Mouse (Mus musculus): Measurements from ENCODE around the gene Zfp282. TPM values are rescaled to one million over a fixed set of nuclear protein-coding genes. Genes with fewer than 3 reads are reported as not detected.

Zfp282 gene
- polyA plus RNA-seq (2012; ENCODE audit: insufficient read depth, insufficient read length, low replicate concordance, missing spikeins), result not detected in 2 replicates

DNA sequence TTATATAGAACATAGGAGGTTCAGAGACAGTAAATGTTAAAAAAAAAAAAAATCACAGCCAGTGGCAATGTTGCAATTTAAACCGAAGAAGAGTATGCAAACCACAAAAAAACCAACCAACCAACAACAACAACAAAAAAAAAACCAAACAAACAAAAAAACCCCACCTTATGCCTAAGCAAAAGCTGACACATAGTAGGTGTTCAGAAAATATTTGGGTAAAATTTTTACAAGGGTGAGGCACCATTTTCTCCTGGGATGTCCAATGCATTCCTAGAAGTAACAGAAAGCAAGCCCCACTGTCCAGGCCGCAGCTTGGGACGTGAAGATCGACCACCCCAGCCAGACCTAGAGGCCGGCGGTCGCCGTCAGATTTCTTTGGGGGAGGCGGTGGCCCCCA, at the start of gene Zfp282:
Gene Zfp282, plus strand, starts transcription at position 147 of the 400 bp plus-strand sequence.
- TF ChIP-seq CTCF (IDR thresholded peaks at IDR 0.05; ENCODE audit: insufficient read depth, low read depth, low read length) (no peak), POLR2A (IDR thresholded peaks at IDR 0.05; ENCODE audit: insufficient read depth, low read depth, low read length) (no peak)
- Histone ChIP-seq H3K4me1 (ENCODE audit: control insufficient read depth, insufficient read depth, low read length) (peaks cover 18% of the 10 kb centered on the region), H3K27ac (ENCODE audit: insufficient read depth, low read depth, low read length) (peak within 1 kb of the TSS; percentile 85), H3K4me3 (ENCODE audit: insufficient read depth, low read depth, low read length) (peak within 1 kb of the TSS; percentile 91)
- 2% methylated on average over 9 of the region's 9 CpGs for whole genome bisulfite sequencing

- 94% methylated on average over 4 of the region's 4 CpGs for WGBS
- Histone ChIP-seq H3K27ac (ENCODE audit: insufficient read depth, low read depth, low read length) (no peak overlapping the region), H3K4me3 (ENCODE audit: insufficient read depth, low read depth, low read length) (no peak overlapping the region), H3K4me1 (ENCODE audit: control insufficient read depth, insufficient read depth, low read length) (peaks cover 4% of the 10 kb centered on the region)
- TF ChIP-seq POLR2A (IDR thresholded peaks at IDR 0.05; ENCODE audit: insufficient read depth, low read depth, low read length) (no peak), CTCF (IDR thresholded peaks at IDR 0.05; ENCODE audit: insufficient read depth, low read depth, low read length) (no peak)
Observed at GRCm38 (mm10) chr6:47827462-47827861, 49.5 kb upstream of the Zfp282 start.

DNA sequence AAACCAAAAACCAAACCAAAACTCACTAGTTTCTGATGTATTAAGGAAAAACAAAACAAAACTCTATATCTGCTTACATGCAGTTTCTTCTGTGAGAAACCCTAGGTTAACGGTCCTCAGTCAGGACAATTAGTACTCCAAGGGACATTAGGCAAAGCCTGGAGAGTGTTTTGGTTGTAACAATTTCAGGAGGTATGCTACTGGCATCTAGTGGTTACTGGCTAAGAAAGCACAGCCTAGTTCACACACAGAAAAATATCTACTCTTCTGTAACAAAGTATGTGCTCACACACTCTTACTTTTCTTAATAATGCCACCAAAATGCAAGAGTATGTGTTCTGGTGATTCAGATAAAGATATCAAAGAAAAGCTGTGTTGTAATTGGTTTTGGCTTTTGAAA, 48.1 kb upstream of the Zfp282 start:
- Histone ChIP-seq H3K4me3 (ENCODE audit: insufficient read depth, low read depth, low read length) (no peak overlapping the region), H3K4me1 (ENCODE audit: control insufficient read depth, insufficient read depth, low read length) (peaks cover 4% of the 10 kb centered on the region), H3K27ac (ENCODE audit: insufficient read depth, low read depth, low read length) (no peak overlapping the region)
- WGBS, result 6% methylated on average over 1 of the region's 1 CpGs
- no peak for TF ChIP-seq POLR2A (IDR thresholded peaks at IDR 0.05; ENCODE audit: insufficient read depth, low read depth, low read length)
- no peak for TF ChIP-seq CTCF (IDR thresholded peaks at IDR 0.05; ENCODE audit: insufficient read depth, low read depth, low read length)

DNA sequence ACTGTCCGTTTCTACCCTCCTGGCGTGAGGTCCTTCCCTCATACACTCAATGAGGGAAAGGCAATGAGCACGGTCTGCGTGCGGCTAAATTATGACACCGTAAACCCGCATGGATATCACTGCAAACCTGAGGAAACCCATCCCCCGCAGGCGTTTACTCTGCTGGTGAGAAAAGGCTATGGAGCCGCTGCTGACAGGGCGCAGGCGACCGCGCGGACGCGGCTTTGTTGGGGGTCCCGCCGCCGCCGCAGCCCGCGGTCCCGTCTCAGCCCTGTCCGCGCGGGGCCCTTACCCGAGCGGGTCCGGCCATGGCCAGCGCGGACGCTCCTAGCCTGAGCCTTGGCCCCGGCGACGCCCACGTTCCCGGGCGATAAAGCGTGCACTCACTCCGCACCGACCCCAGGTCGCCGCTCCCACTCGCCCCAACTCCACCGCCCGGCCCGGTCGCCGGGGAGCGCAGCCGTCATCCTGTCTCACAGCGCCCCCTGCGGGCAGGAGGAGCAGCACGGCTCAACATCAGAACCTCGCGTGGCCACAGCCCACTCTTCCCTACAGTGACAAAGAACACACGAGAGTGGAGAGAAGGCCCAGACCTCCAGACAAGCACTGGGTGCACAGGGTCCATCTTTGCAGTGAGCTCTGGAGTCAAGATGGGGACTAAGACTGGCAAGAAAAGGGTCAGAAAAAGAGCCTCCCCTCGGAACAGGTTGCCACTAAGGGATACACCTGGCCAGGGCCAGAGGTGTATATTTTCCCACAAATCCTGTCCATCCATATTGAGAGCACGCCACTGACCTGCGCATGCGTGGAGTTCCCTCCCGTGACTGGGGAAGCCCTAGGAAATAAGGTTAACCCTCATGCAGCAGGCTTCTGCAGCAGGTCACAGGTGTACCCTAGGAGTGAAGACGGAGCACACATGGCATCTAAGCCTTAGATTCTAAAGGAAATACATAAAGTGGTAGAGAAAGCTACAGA, 46.6 kb upstream of the Zfp282 start, which contains the start of gene Zfp786:
Gene Zfp786, minus strand, starts transcription at position 764 of the 975 bp plus-strand sequence.
- TF ChIP-seq POLR2A (IDR thresholded peaks at IDR 0.05; ENCODE audit: insufficient read depth, low read depth, low read length) (peak; percentile 63), CTCF (IDR thresholded peaks at IDR 0.05; ENCODE audit: insufficient read depth, low read depth, low read length) (peak; percentile 91)
- H3K27ac ChIP-seq (ENCODE audit: insufficient read depth, low read depth, low read length), result peak within 1 kb of the TSS; percentile 34; the same call in 1 of the 2 replicates
- 2% methylated on average over 64 of the region's 64 CpGs for WGBS
- H3K4me1 ChIP-seq (ENCODE audit: control insufficient read depth, insufficient read depth, low read length), result peaks cover 4% of the 10 kb centered on the region
- H3K4me3 ChIP-seq (ENCODE audit: insufficient read depth, low read depth, low read length), result peak within 1 kb of the TSS; percentile 78

GRCm38 (mm10) chr6:47832220-47832619, 44.8 kb upstream of the Zfp282 start:
- peaks cover 4% of the 10 kb centered on the region for H3K4me1 ChIP-seq (ENCODE audit: control insufficient read depth, insufficient read depth, low read length)
- H3K27ac ChIP-seq (ENCODE audit: insufficient read depth, low read depth, low read length), result no peak overlapping the region
- no peak overlapping the region for H3K4me3 ChIP-seq (ENCODE audit: insufficient read depth, low read depth, low read length)
- 93% methylated on average over 1 of the region's 1 CpGs for WGBS
- TF ChIP-seq POLR2A (IDR thresholded peaks at IDR 0.05; ENCODE audit: insufficient read depth, low read depth, low read length), result no peak
- no peak for TF ChIP-seq CTCF (IDR thresholded peaks at IDR 0.05; ENCODE audit: insufficient read depth, low read depth, low read length)

DNA sequence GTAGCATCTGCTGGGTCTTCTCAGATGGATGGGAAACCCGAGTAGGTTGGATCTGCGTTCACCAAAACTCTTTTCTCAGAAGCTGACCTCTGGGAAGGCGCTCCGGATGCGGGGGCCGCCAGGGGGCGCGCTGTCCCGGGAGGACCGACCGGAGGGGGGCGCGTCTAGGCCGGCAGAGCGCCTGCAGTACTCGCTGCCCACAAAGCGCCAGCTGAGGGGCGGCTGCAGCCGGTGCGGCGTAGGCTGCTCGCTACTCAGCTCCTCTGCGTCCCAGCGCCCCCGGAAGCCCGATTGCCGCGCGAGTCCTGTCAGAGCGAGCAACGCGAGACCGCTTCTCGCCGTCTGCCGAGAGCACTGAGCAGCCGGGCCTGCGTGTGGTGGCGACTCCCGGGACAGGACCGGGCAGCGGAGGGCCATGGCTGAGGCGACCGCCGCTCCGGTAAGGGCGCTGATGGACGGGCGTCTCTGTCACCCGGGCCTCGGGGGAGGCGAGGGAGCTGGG, 41.5 kb upstream of the Zfp282 start, which contains the start of gene Zfp398:
Gene Zfp398, plus strand, starts transcription at position 180 of the 502 bp plus-strand sequence.
- Histone ChIP-seq H3K4me1 (ENCODE audit: control insufficient read depth, insufficient read depth, low read length) (peaks cover 5% of the 10 kb centered on the region), H3K4me3 (ENCODE audit: insufficient read depth, low read depth, low read length) (peak within 1 kb of the TSS; percentile 98), H3K27ac (ENCODE audit: insufficient read depth, low read depth, low read length) (peak within 1 kb of the TSS; percentile 93)
- TF ChIP-seq POLR2A (IDR thresholded peaks at IDR 0.05; ENCODE audit: insufficient read depth, low read depth, low read length) (peak; percentile 61), CTCF (IDR thresholded peaks at IDR 0.05; ENCODE audit: insufficient read depth, low read depth, low read length) (peak; percentile 93)
- under 1% methylated on average over 52 of the region's 52 CpGs for WGBS

DNA sequence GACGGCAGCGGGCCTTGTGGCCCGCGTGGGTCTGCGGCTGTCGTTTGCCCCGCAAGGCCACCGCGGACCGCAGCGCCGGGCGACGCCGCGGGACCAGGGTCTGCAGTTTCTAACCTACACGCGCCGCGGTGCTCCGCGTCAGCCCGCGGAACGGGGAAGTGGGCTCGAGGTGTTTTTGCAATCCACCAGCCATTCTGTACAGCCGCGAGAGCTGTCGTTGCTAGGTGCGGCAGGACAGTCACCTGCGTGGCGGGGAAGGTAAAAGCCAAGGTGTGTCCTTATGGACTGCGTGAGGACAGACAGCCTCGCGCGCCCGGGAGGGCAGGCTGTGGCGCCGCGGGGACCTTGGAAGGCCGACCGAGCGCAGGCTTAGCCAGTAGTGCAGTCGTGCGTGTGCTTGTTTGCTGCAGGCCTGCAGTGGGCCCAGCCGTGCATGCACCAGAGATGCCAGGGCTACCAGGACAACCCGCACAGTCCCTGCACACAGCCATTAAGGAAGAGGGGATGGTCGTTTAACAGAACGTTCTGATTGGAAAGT, 41.0 kb upstream of the Zfp282 start:
- H3K27ac ChIP-seq (ENCODE audit: insufficient read depth, low read depth, low read length), result peak overlapping the region; percentile 93
- under 1% methylated on average over 49 of the region's 49 CpGs for WGBS
- H3K4me1 ChIP-seq (ENCODE audit: control insufficient read depth, insufficient read depth, low read length), result peaks cover 2% of the 10 kb centered on the region; the same call in 1 of the 2 replicates
- peak overlapping the region; percentile 98 for H3K4me3 ChIP-seq (ENCODE audit: insufficient read depth, low read depth, low read length)
- TF ChIP-seq POLR2A (IDR thresholded peaks at IDR 0.05; ENCODE audit: insufficient read depth, low read depth, low read length) (no peak), CTCF (IDR thresholded peaks at IDR 0.05; ENCODE audit: insufficient read depth, low read depth, low read length) (no peak)

- Histone ChIP-seq H3K4me3 (ENCODE audit: insufficient read depth, low read depth, low read length) (no peak overlapping the region), H3K27ac (ENCODE audit: insufficient read depth, low read depth, low read length) (no peak overlapping the region), H3K4me1 (ENCODE audit: control insufficient read depth, insufficient read depth, low read length) (peaks cover 2% of the 10 kb centered on the region; the same call in 1 of the 2 replicates)
- 61% methylated on average over 2 of the region's 2 CpGs for WGBS
- TF ChIP-seq CTCF (IDR thresholded peaks at IDR 0.05; ENCODE audit: insufficient read depth, low read depth, low read length) (no peak), POLR2A (IDR thresholded peaks at IDR 0.05; ENCODE audit: insufficient read depth, low read depth, low read length) (no peak)
Observed at GRCm38 (mm10) chr6:47837630-47838029, 39.4 kb upstream of the Zfp282 start.

Measured in olfactory bulb, adult 2 months (tissue).